Mouse (Mus musculus) CD4-positive naive resting alpha-beta T cell, adult 57 days (primary cell): Measurements from ENCODE around the gene Cklf. TPM values are rescaled to one million over a fixed set of nuclear protein-coding genes. Genes with fewer than 3 reads are reported as not detected.

Experiments
- total RNA-seq: library from RNA; stranded (reverse); gene quantifications from one replicate; pipeline ENCODE4 v1.2.4, GENCODE M21; 2023

Gene Cklf
- 42.5 TPM for total RNA-seq

GRCm38 (mm10) chr8:104250439-104251367 lies at the start of gene Cklf:
Gene Cklf (plus strand): TSS chr8:104250861.

GRCm38 (mm10) chr8:104248276-104248675 lies 2.4 kb upstream of the Cklf start, which contains the start of gene Tk2:
Gene Tk2 (minus strand): TSS chr8:104248558.

GRCm38 (mm10) chr8:104293081-104293480 lies 42.4 kb downstream of the Cklf start, which contains the start of gene Cmtm2a:
Gene Cmtm2a (minus strand): TSS chr8:104293181.

GRCm38 (mm10) chr8:104309441-104310155 lies 58.9 kb downstream of the Cklf start, which contains the start of the genes Gm45711 and Cmtm1:
Gene Gm45711 (minus strand): TSS chr8:104310081.
Gene Cmtm1 (minus strand): TSS chr8:104310145.

Other genes with a start within 250 kb of the Cklf start
- gene Cdh5, start 149.2 kb upstream of the Cklf start, total RNA-seq: 1.3 TPM
- gene Bean1, start 80.4 kb upstream of the Cklf start, total RNA-seq: not detected
- gene Tk2, start 2.3 kb upstream of the Cklf start, total RNA-seq: 71.7 TPM
- gene Cmtm2a, start 42.3 kb downstream of the Cklf start, total RNA-seq: not detected
- gene Gm45711, start 59.2 kb downstream of the Cklf start, total RNA-seq: not detected
- not detected for gene Cmtm1, start 59.3 kb downstream of the Cklf start, total RNA-seq
- not detected for gene Gm11020, start 70.7 kb downstream of the Cklf start, total RNA-seq
- gene Cmtm2b, start 71.4 kb downstream of the Cklf start, total RNA-seq: not detected
- gene Cmtm3, start 88.5 kb downstream of the Cklf start, total RNA-seq: 14.6 TPM
- 2.8 TPM for gene Cmtm4, start 144.9 kb downstream of the Cklf start, total RNA-seq
- gene Dync1li2, start 192.2 kb downstream of the Cklf start, total RNA-seq: 77.2 TPM